Mouse (Mus musculus): ENCODE measurements around the gene Ddx28.

Gene Ddx28

GRCm38 (mm10) chr8:106011643-106011986 is at the start of gene Ddx28:
TSS of gene Ddx28 (minus strand) at chr8:106011882.
- no peak for DNase-seq (ENCODE audit: low spot score)

DNA sequence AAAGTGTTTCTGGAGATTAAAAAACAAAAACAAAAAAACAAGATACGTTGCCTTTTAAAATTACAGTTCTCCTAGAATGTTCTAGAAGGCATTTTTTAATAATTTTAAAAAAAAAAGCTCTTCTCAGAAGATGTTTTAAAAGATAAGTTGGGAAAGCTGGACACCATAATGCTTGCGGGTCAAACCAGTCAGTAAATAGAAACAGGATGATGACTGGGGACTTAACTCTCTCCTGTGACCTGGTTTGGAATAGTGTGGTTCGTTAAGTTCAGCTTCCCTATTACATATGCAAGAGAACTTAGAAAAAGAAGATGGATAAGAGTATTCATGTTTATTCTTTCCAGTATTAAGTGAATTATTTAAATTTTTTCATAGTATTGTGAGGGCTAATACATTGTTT is 48.8 kb upstream of the Ddx28 start:
- DNase-seq (ENCODE audit: low spot score): peak; percentile 32

GRCm38 (mm10) chr8:106059613-106060371 is 48.1 kb upstream of the Ddx28 start:
- peak; percentile 66 for DNase-seq (ENCODE audit: low spot score)

DNA sequence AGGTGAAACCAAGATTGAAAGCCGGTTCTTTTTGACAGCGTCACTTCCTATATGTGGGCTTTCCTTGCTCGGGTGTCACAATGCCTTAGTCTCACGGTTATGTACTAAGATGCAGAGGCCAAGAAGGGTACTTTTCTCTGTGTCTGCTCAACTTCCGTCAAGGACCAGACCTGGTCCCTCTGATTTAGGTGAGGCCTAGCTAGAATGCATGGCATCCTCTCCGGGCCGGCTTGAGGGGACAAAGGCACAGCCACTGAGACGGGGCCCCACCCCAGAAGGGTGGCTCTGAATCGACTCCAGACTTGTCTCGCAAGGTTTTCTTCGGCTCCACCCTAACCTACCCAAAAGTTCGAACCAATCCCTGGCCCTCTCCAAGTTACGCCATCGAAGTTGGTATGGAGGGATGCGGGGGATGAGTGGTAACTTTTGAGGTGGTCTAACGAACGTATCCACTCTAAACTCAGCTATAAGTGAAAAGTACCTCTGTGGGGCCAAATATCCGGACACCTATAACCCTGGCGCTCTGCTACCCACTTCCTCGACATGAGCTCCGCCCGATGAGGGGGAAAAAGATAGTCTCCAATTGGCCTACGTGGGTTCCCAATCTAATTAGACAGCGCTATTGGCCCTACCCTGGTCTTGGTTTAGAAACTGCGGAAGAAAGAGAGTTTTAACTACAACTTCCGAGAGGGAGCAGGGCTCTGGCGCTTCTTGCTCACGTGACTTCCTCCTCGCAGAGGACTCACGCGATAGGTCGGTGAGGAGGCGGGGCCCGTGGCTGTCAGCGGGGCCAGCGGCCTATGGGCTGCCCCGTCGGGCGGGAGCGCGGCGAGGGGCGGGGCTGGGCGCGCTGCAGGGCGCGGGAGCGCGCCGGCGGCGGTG is 47.3 kb upstream of the Ddx28 start, which contains the start of gene Nfatc3:
Gene Nfatc3, plus strand, starts transcription at position 110 of the 882 bp plus-strand sequence.
- peak; percentile 97 for DNase-seq (ENCODE audit: low spot score)

- DNase-seq (ENCODE audit: low spot score): no peak
These were observed 44.8 kb upstream of the Ddx28 start for GRCm38 (mm10) chr8:106056455-106056982.

GRCm38 (mm10) chr8:106055038-106055437 is 43.4 kb upstream of the Ddx28 start:
- DNase-seq (ENCODE audit: low spot score): no peak

DNA sequence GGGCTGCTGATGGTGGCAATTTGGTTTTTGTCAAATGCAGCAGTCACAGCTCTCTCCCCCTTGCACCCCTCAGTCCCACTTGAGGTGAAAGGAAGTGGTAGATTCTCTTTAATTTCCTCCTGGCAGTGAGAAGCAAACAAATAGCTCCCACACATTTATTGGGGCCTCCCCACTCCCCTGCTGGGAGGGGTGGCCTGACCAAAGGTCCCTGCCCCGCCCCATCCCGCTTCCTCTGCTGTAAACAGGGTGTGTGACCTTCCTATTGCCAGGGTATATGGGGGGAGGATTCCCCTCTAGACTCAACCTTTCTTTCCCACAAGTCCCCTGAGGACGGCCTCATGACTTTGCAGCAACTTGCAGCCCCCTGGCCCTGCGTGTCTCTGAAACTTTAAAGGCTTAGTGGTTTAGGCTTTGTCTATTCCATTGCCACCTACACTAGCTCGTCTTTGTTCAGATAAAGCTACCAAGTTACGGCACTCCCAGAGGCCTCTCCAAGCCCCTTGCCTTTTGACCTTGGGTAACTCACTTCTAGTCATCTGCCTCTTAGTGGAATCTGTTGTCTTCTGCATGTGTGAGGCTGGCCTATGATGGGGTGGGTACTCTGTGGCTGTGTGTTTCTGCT is 42.6 kb upstream of the Ddx28 start:
- DNase-seq (ENCODE audit: low spot score): no peak

GRCm38 (mm10) chr8:106052510-106053089 is 40.9 kb upstream of the Ddx28 start:
- no peak for DNase-seq (ENCODE audit: low spot score)

DNA sequence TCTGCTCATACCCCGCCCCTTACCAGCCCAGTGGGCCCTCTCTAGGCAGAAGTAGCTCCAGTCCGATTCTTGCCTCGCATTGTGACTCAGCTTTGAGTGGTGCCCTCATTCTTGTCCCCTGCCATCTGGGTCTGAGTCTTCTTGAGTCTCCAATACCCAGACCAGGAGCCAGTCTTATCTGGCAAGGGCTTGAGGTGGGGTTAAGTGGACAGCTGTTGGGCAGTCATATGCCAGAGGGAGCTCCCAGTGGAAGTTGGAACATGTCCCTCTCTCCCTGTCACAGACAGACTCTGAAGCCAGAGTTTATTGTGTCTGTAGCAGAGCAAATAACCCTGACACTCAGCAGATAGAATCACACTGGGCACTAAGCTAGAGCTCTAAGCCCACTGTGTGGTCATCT is 39.4 kb upstream of the Ddx28 start:
- no peak for DNase-seq (ENCODE audit: low spot score)

GRCm38 (mm10) chr8:106049840-106050239 is 38.2 kb upstream of the Ddx28 start:
- DNase-seq (ENCODE audit: low spot score): no peak

DNA sequence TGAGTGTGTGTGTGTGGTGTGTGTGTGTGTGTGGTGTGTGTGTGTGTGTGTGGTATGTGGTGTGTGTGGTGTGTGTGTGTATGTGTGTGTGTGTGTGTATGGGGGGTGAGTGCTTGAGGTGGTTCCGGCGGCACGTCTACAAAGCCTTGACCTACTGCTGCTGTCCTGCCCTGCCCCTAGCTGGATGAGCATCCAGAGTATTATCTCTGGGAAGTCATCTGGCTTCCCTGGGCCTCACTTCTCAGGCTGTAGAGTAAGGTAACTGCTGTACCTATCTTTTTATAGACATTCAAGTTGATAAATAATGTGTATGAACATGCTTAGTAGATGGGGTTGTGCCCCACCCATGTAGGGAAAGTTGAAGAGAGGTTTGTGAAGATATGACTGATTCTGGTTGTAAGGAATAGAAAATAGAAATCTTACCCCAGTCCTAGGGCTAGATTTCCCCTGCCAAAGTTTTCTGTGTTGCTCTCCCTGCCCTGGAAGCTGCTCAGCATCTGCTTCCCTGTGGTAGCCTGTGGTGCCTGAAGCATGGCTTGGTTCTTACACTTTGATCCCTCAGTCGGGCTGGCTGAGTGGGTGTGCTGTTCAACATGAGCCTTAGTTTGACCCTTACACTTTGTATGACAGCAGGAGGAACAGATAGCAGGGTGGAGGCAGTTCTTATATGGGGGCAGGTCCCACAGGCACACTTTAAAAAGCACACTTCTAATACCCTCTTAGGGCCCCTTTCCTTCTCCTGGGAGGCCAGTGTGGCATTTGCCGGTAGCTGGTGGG is 36.4 kb upstream of the Ddx28 start:
- no peak for DNase-seq (ENCODE audit: low spot score)

DNA sequence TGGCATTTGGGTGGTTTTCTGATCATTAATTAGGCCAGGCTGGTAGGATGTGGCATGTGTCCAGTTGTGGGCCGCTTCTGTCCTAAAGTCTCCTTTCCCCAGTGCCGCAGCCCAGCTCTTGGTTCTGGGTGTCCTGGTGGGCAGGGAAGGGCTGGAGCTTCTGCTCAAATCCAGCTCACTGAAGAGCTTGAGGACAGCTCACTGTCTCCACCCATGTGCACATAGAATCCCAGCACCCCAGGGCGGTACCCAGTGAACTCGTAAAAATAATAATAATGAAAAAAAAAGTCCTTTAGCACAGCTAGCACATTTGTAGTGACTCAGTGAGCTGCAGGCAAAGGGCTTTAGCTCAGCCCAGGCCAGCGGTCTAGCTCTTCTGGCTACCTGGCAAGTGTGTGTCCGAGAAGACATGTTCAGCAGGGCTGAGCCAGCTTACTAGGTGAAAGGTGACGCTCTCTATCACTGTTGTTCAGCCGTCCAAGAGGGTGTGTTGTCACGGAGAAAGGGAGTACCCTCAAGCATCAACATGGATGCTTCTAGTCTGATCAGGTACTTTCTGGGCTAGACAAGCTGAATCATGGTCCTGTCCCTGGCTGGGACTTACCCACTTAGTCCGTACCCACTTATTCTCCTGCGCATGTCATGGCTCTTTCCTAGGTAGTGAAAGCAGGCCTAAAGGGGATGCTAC is 35.3 kb upstream of the Ddx28 start:
- DNase-seq (ENCODE audit: low spot score): no peak

- DNase-seq (ENCODE audit: low spot score): peak; percentile 41
These were observed 32.5 kb upstream of the Ddx28 start for GRCm38 (mm10) chr8:106044151-106044550.

DNA sequence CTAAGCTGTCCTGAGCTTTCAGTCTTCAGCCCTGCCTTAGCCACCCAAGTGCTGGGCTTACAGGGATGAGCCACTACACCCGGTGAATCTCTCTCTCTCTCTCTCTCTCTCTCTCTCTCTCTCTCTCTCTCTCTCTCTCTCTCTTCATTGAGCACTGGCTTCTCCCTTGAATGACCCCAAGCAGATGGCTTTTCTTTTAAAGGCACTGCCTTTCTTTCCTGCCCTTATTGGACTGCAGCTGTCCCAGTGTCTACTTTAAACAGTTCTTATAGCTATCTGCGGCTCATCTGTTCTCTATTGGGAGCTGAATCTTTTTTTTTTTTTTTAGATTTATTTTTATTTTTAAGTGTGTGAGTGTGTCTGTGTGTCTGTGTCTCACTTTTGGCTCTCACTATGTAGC is 31.4 kb upstream of the Ddx28 start:
- no peak for DNase-seq (ENCODE audit: low spot score)

GRCm38 (mm10) chr8:106040218-106040617 is 28.5 kb upstream of the Ddx28 start:
- no peak for DNase-seq (ENCODE audit: low spot score)

- no peak for DNase-seq (ENCODE audit: low spot score)
These were observed 27.9 kb upstream of the Ddx28 start for GRCm38 (mm10) chr8:106039605-106040004.

GRCm38 (mm10) chr8:106038721-106039120 is 27.0 kb upstream of the Ddx28 start:
- no peak for DNase-seq (ENCODE audit: low spot score)

GRCm38 (mm10) chr8:106022483-106022882 is 10.8 kb upstream of the Ddx28 start:
- DNase-seq (ENCODE audit: low spot score): peak; percentile 88

DNA sequence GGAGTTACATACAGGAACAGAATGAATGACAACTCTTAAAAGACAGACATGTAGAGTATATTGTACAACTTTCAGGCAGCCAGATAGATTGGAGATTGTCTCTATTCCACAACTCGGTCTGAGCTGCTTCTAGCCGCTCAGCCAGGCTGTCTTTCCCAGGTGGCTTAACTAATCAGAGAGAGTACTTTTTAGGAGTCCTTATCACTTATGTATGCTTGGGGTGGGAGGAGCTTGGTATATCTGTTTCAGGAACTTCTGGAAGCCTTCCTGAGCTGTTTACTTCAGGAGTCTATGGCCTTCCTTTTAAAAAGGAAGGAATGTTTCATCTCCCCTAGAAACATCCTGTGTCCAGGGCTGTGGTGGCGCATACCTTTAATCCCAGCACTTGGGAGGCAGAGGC is 6.4 kb upstream of the Ddx28 start:
- DNase-seq (ENCODE audit: low spot score): no peak

GRCm38 (mm10) chr8:106017130-106017529 is 5.4 kb upstream of the Ddx28 start:
- DNase-seq (ENCODE audit: low spot score): no peak

DNA sequence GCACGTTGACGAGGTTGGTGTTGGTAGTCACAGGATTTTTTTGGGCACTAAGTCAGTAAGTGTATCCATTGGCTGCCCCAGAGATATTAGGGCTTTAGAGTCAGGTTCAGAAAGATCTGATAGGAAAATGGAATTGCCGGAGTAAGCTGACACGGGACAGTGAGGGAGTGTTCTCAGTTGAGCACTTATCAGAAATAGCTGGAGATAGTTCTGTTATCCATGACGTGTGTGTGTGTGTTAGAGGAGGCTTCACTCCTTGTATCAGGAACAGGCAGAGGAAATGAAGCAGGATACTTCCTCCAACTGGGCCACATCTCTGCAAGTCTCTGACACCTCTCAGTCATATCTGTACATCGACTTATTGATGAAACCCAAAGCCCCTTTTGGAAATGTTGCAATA is 4.6 kb upstream of the Ddx28 start:
- no peak for DNase-seq (ENCODE audit: low spot score)
